Mouse (Mus musculus) ES-Bruce4 (cell line): ENCODE data around the gene Trappc3. TPM values are rescaled to one million over a fixed set of nuclear protein-coding genes. Genes with fewer than 3 reads are reported as not detected.

Experiments
- H3K27ac ChIP-seq: 2 replicates; pipeline ENCODE4 v1.5.1; 2012; ENCODE audit warnings: low read length, inconsistent platforms; ENCODE audit not compliant: insufficient read depth
- H3K27me3 ChIP-seq: 2 replicates; pipeline ENCODE4 v1.6.1; 2012; ENCODE audit warnings: mild to moderate bottlenecking, low read length, inconsistent platforms; ENCODE audit not compliant: control insufficient read depth, poor library complexity, insufficient read depth, severe bottlenecking
- H3K36me3 ChIP-seq: 2 replicates; pipeline ENCODE4 v1.6.1; 2012; ENCODE audit warnings: inconsistent platforms, mild to moderate bottlenecking, low read length, moderate library complexity; ENCODE audit not compliant: control insufficient read depth, poor library complexity, insufficient read depth, severe bottlenecking
- H3K4me1 ChIP-seq: one replicate; pipeline ENCODE4 v1.8.1; 2011; ENCODE audit warnings: low read length; ENCODE audit not compliant: control insufficient read depth, insufficient read depth
- H3K4me3 ChIP-seq: 2 replicates; pipeline ENCODE4 v1.5.1; 2011; ENCODE audit warnings: low read depth, mild to moderate bottlenecking, low read length
- H3K9ac ChIP-seq: 2 replicates; pipeline ENCODE4 v1.6.1; 2012; ENCODE audit warnings: low read depth, mild to moderate bottlenecking, inconsistent platforms; ENCODE audit not compliant: poor library complexity, severe bottlenecking
- H3K9me3 ChIP-seq: replicated peaks from 2 replicates; pipeline ENCODE4 v1.6.1; 2012; ENCODE audit warnings: mild to moderate bottlenecking, low read length, inconsistent platforms; ENCODE audit not compliant: control insufficient read depth, poor library complexity, insufficient read depth, severe bottlenecking
- CTCF ChIP-seq: IDR thresholded peaks from one replicate; pipeline ENCODE4 v1.8.1; 2011; ENCODE audit warnings: low read depth, low read length
- EP300 ChIP-seq: IDR thresholded peaks from 2 replicates; pipeline ENCODE4 v1.6.1; 2011; ENCODE audit warnings: low read depth, low read length; ENCODE audit not compliant: insufficient read depth
- POLR2A ChIP-seq: IDR thresholded peaks from one replicate; pipeline ENCODE4 v1.8.1; 2011; ENCODE audit warnings: low read length; ENCODE audit not compliant: insufficient read depth
- polyA plus RNA-seq: library from polyadenylated mRNA; stranded (reverse); fragments of >200 nt; gene quantifications from 2 replicates; pipeline ENCODE4 v1.2.4, GENCODE M21; 2011; ENCODE audit warnings: low read depth; ENCODE audit not compliant: missing spikeins, insufficient read depth, insufficient read length

Gene Trappc3
- polyA plus RNA-seq, 1 experiment, result 62.8 TPM

DNA sequence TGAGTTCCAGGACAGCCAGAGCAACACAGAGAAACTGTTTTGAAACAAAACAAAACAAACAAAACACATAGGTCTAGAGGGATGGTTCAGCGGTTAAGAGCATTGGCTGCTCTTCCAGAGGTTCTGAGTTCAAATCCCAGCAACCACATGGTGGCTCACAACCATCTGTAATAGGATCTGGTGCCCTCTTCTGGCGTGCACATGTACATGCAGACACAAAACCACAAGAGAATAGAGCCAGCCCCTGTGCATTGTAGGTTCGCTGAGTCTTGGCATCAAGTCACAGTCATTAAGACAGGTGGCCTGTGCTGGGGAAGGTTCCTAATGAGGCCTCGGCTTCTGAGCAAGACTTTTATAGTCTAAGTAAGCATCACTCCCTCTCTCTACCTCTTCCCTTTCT lies 41.8 kb downstream of the Trappc3 start:
- peak; percentile 48 for TF ChIP-seq CTCF
- TF ChIP-seq POLR2A, result no peak
- no peak for TF ChIP-seq EP300
- no peak overlapping the region for H3K27ac ChIP-seq
- peaks cover 6% of the 10 kb centered on the region for H3K4me1 ChIP-seq
- no peaks in the 10 kb centered on the region for H3K36me3 ChIP-seq
- no peaks in the 10 kb centered on the region for H3K9me3 ChIP-seq
- no peak overlapping the region for H3K9ac ChIP-seq
- H3K27me3 ChIP-seq, result peaks cover 4% of the 10 kb centered on the region; the same call in 1 of the 2 replicates
- H3K4me3 ChIP-seq, result no peak overlapping the region

- Histone ChIP-seq H3K36me3 (no peaks in the 10 kb centered on the region), H3K27me3 (peaks cover 4% of the 10 kb centered on the region; the same call in 1 of the 2 replicates)
- TF ChIP-seq EP300 (no peak), POLR2A (no peak), CTCF (no peak)
Measured at GRCm38 (mm10) chr4:126305428-126305827, 43.3 kb downstream of the Trappc3 start.

DNA sequence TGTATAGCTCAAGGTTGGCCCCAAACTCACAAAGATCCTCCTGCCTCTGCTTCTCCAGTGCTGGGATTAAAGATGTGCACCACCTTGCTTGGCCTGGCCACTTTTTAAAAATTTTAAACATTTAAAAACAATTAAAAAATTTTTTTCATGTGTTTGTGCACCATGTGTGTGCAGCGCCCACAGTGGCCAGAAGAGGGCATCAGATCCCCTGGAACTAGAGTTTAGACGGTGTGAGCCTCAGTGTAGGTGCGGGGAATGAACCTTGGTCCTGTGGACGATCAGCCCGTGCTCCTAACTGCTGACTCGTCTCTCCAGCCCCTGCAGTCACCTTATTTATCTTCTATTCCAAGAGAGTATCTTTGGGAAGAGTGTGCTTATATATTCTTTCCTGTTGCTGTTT lies 43.9 kb downstream of the Trappc3 start:
- no peak for TF ChIP-seq EP300
- TF ChIP-seq CTCF, result peak; percentile 25
- TF ChIP-seq POLR2A, result no peak
- H3K9me3 ChIP-seq, result no peaks in the 10 kb centered on the region
- H3K27me3 ChIP-seq, result peaks cover 4% of the 10 kb centered on the region; the same call in 1 of the 2 replicates
- H3K27ac ChIP-seq, result no peak overlapping the region
- no peak overlapping the region for H3K9ac ChIP-seq
- no peak overlapping the region for H3K4me3 ChIP-seq
- peaks cover 2% of the 10 kb centered on the region for H3K4me1 ChIP-seq
- H3K36me3 ChIP-seq, result no peaks in the 10 kb centered on the region

More at GRCm38 (mm10) chr4:126305428-126305827, 43.3 kb downstream of the Trappc3 start:
- Histone ChIP-seq H3K4me1 (peaks cover 6% of the 10 kb centered on the region), H3K9ac (no peak overlapping the region), H3K4me3 (no peak overlapping the region), H3K27ac (no peak overlapping the region), H3K9me3 (no peaks in the 10 kb centered on the region)

DNA sequence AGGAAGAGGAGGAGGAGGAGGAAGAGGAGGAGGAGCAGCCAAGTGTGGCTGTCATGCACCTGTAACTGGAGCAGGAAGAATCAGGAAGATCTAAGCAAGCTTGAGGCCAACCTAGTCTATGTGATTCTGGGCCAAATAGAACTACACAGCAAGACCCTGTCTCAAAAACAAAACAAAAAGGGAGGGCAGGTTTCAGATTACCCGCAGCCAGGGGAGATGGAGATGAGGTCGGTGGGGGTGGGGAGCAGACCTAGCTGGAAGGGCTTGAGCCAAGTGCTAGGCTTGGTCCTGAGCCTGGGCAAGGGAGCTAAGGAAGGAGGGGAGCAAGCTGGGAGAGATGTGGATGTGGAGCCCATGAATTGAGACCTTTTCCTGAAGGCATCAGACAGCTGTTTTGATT lies 44.7 kb downstream of the Trappc3 start:
- Histone ChIP-seq H3K4me3 (no peak overlapping the region), H3K27me3 (no peaks in the 10 kb centered on the region), H3K4me1 (peaks cover 2% of the 10 kb centered on the region), H3K27ac (no peak overlapping the region), H3K9ac (no peak overlapping the region), H3K9me3 (no peaks in the 10 kb centered on the region), H3K36me3 (no peaks in the 10 kb centered on the region)
- TF ChIP-seq EP300 (no peak), POLR2A (no peak), CTCF (no peak)

DNA sequence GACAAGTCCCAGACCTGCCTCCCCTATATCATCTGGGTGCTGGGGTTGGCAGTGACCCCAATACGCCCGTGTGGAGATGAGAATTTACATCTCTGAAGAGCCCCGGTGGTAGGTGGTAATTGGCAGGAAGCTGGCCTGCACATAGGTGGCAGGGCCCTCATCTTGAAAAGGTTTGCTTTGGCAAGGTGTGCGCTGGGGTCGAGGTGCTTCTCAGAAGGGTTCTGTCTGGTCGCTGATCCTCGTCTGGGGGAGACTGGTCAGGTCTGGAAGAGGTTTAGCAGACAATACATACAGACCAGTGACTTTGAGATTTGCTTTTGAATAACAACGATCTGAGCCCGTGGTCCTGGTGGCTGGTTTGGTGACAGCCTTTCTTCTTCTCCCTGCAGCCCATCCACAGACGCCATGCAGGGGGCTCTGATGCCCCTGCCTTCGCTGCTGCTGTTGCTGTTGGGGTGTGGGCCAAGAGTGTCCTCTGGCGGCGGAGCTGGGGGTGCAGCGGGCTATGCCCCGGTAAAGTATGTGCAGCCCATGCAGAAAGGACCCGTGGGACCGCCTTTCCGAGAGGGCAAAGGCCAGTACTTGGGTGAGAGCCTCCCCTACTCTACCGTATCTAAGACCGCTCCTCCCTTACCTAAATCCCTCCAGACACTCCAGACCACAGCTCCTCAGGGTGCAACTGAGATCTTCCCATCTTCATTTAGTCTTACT lies 47.2 kb downstream of the Trappc3 start:
- Histone ChIP-seq H3K27ac (no peak overlapping the region), H3K4me1 (peaks cover 2% of the 10 kb centered on the region), H3K9me3 (no peaks in the 10 kb centered on the region), H3K27me3 (no peaks in the 10 kb centered on the region), H3K9ac (0 out of 2 replicates have a peak overlapping the region, but pooled peaks have one; percentile 9), H3K36me3 (no peaks in the 10 kb centered on the region), H3K4me3 (peak overlapping the region; percentile 70)
- TF ChIP-seq POLR2A, result no peak
- peak; percentile 49 for TF ChIP-seq CTCF
- no peak for TF ChIP-seq EP300

GRCm38 (mm10) chr4:126309922-126310309 lies 47.8 kb downstream of the Trappc3 start:
- Histone ChIP-seq H3K27ac (no peak overlapping the region), H3K36me3 (no peaks in the 10 kb centered on the region), H3K4me3 (peak overlapping the region; percentile 70), H3K27me3 (no peaks in the 10 kb centered on the region), H3K9ac (0 out of 2 replicates have a peak overlapping the region, but pooled peaks have one; percentile 9), H3K9me3 (no peaks in the 10 kb centered on the region), H3K4me1 (peaks cover 2% of the 10 kb centered on the region)
- no peak for TF ChIP-seq POLR2A
- TF ChIP-seq CTCF, result peak; percentile 90
